Mouse (Mus musculus) bone marrow, adult 2 months (tissue): ENCODE measurements around the gene Cdhr3. TPM values are rescaled to one million over a fixed set of nuclear protein-coding genes. Genes with fewer than 3 reads are reported as not detected.

Experiments
- H3K27ac ChIP-seq: fragments of 200-500 bp; 2 replicates; pipeline ENCODE4 v1.5.1; 2012; ENCODE audit warnings: low read depth, mild to moderate bottlenecking, control low read depth, inconsistent platforms, low read length; ENCODE audit not compliant: control insufficient read depth, poor library complexity, insufficient read depth
- H3K4me1 ChIP-seq: fragments of 200-500 bp; 2 replicates; pipeline ENCODE4 v1.6.1; 2011; ENCODE audit warnings: low read length; ENCODE audit not compliant: control insufficient read depth, insufficient read depth
- H3K4me3 ChIP-seq: fragments of 200-500 bp; replicated peaks from 2 replicates; pipeline ENCODE3; 2011; ENCODE audit warnings: mild to moderate bottlenecking, low read depth, low read length, control low read depth; ENCODE audit not compliant: control insufficient read depth
- CTCF ChIP-seq: fragments of 200-500 bp; IDR thresholded peaks from 2 replicates; pipeline ENCODE4 v1.5.1; 2011; ENCODE audit warnings: low read length, control low read depth; ENCODE audit not compliant: control insufficient read depth, insufficient read depth
- POLR2A ChIP-seq: fragments of 200-500 bp; IDR thresholded peaks from 2 replicates; pipeline ENCODE4 v1.6.1; 2011; ENCODE audit warnings: low read depth, mild to moderate bottlenecking, control low read depth, low read length, borderline replicate concordance; ENCODE audit not compliant: control insufficient read depth
- WGBS: fragments of 180-500 bp; shearing (Covaris S2); methylation state at CpG from one replicate; pipeline ENCODE4 v1.1.7; 2018; 5-methylcytosine and 5-hydroxymethylcytosine counted together
- polyA plus RNA-seq: library from polyadenylated mRNA; stranded (reverse); fragments of >200 nt; gene quantifications from 2 replicates; pipeline ENCODE4 v1.2.4, GENCODE M21; 2011; ENCODE audit warnings: low replicate concordance; ENCODE audit not compliant: missing spikeins, insufficient read depth, insufficient read length

Cdhr3 gene
- polyA plus RNA-seq, 1 experiment, result not detected

GRCm38 (mm10) chr12:33056074-33056473 is 36.6 kb downstream of the Cdhr3 start:
- H3K4me3 ChIP-seq, result no peak overlapping the region
- TF ChIP-seq POLR2A (no peak), CTCF (no peak)
- H3K27ac ChIP-seq, result no peak overlapping the region
- H3K4me1 ChIP-seq, result no peaks in the 10 kb centered on the region
- 81% methylated on average over 6 of the region's 6 CpGs for WGBS

GRCm38 (mm10) chr12:33053746-33054145 is 38.9 kb downstream of the Cdhr3 start:
- no peak overlapping the region for H3K4me3 ChIP-seq
- H3K27ac ChIP-seq, result no peak overlapping the region
- 80% methylated on average over 13 of the region's 13 CpGs for WGBS
- H3K4me1 ChIP-seq, result no peaks in the 10 kb centered on the region
- TF ChIP-seq POLR2A (no peak), CTCF (no peak)

GRCm38 (mm10) chr12:33053311-33053710 is 39.4 kb downstream of the Cdhr3 start:
- TF ChIP-seq CTCF (no peak), POLR2A (no peak)
- no peaks in the 10 kb centered on the region for H3K4me1 ChIP-seq
- no peak overlapping the region for H3K27ac ChIP-seq
- WGBS, result 85% methylated on average over 9 of the region's 9 CpGs
- no peak overlapping the region for H3K4me3 ChIP-seq

- no peak overlapping the region for H3K27ac ChIP-seq
- no peak overlapping the region for H3K4me3 ChIP-seq
- peaks cover 2% of the 10 kb centered on the region; the same call in 1 of the 2 replicates for H3K4me1 ChIP-seq
- TF ChIP-seq CTCF, result no peak
- TF ChIP-seq POLR2A, result no peak
- WGBS, result 11% methylated on average over 3 of the region's 3 CpGs
These were observed 44.3 kb downstream of the Cdhr3 start for GRCm38 (mm10) chr12:33048391-33048790.

- peaks cover 2% of the 10 kb centered on the region; the same call in 1 of the 2 replicates for H3K4me1 ChIP-seq
- 81% methylated on average over 7 of the region's 7 CpGs for WGBS
- no peak overlapping the region for H3K4me3 ChIP-seq
- no peak overlapping the region for H3K27ac ChIP-seq
- TF ChIP-seq CTCF (no peak), POLR2A (no peak)
These were observed 46.2 kb downstream of the Cdhr3 start for GRCm38 (mm10) chr12:33046434-33046833.

- Histone ChIP-seq H3K4me3 (no peak overlapping the region), H3K27ac (no peak overlapping the region), H3K4me1 (peaks cover 2% of the 10 kb centered on the region; the same call in 1 of the 2 replicates)
- WGBS, result 39% methylated on average over 16 of the region's 16 CpGs
- no peak for TF ChIP-seq POLR2A
- no peak for TF ChIP-seq CTCF
These were observed 46.9 kb downstream of the Cdhr3 start for GRCm38 (mm10) chr12:33045533-33046361.

GRCm38 (mm10) chr12:33041476-33041875 is 51.2 kb downstream of the Cdhr3 start:
- 67% methylated on average over 7 of the region's 7 CpGs for WGBS
- no peak overlapping the region for H3K27ac ChIP-seq
- H3K4me1 ChIP-seq, result peaks cover 2% of the 10 kb centered on the region; the same call in 1 of the 2 replicates
- no peak for TF ChIP-seq CTCF
- TF ChIP-seq POLR2A, result no peak
- H3K4me3 ChIP-seq, result no peak overlapping the region

- Histone ChIP-seq H3K27ac (no peak overlapping the region), H3K4me3 (no peak overlapping the region), H3K4me1 (peaks cover 2% of the 10 kb centered on the region; the same call in 1 of the 2 replicates)
- 6% methylated on average over 2 of the region's 2 CpGs for WGBS
- no peak for TF ChIP-seq CTCF
- TF ChIP-seq POLR2A, result no peak
These were observed 51.9 kb downstream of the Cdhr3 start for GRCm38 (mm10) chr12:33040811-33041210.

GRCm38 (mm10) chr12:33038676-33039075 is 54.0 kb downstream of the Cdhr3 start:
- H3K4me1 ChIP-seq, result no peaks in the 10 kb centered on the region; the same call in 1 of the 2 replicates
- H3K4me3 ChIP-seq, result no peak overlapping the region
- H3K27ac ChIP-seq, result no peak overlapping the region
- TF ChIP-seq POLR2A (no peak), CTCF (no peak)
